Mouse (Mus musculus): ENCODE data around the gene Ckm. TPM values are rescaled to one million over a fixed set of nuclear protein-coding genes. Genes with fewer than 3 reads are reported as not detected.

The Ckm gene
- total RNA-seq, 2 experiments from 2014 or later, result 3,672 to 3,752 TPM

DNA sequence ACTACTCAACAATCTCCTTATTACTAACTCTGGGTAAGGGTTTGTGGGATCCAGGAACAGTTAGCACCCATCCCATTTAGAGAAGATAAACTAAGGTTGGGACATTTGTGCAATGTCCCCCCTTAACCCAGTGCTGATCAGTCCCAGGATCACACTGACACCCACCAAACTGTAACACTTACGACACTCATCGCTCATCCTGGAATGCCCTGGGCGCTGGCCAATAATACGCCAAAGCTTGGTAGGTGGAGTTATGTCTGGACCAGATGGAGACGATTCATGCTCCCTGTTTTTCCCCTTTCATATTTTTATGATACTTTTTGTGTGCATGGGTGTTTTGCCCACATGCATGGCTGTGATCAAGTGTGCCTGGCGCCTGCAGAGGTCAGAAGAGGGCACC lies 25.8 kb downstream of the Ckm start:
- no peak for DNase-seq

DNA sequence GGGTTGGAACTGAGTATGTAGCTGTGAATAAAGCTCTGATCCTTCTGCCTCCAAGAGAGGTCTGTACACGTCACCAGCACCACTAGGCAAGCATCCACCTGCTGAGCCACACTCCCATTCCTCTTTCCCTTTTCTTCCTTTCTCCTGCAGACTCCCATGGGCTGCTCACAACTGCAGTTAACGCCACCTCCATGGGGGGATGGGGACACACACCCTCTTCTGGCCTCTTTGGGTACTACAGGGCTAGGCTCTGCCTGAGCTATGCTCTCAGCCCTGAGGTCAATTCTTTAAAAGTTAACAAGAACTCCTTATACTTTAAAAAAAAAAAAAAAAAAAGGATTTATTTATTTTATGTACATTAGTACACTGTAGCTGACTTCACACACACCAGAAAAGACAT lies 27.9 kb downstream of the Ckm start:
- no peak for DNase-seq

DNA sequence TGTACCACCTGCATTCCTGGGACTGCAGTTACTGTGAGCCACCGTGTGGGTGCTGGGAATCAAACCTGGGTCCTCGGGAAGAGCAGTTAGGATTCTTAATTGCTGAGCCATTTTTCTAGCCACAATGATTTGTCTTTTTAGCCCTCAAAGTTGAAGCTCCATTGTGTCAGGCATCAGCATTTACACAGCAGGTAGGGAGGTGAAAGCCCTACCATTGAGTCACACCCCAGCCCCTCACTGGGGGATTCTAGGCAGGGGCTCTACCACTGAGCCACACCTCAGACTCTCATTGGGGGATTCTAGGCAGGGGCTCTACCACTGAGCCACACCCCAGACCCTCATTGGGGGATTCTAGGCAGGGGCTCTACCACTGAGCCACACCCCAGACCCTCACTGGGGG lies 31.7 kb downstream of the Ckm start:
- DNase-seq, result no peak

DNA sequence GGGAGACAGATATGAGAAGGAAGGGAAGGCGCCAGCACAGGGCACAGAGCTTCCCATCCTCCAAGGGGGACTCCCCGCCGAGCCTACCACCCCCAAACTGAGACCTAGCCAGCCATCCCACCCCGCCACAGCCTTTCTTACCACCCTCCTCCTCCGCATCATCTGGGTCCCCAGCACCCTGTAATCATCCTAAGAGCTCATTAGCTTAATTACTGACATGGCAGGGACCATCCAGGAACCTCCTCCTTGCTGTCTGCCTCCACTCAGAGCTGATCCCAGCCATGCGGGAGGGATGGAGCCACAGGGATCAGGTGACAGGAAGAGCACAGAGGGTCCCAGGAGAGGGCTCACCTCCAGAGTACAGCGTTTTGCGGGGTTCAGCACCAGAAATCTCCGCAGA lies 32.5 kb downstream of the Ckm start:
- no peak for DNase-seq

DNA sequence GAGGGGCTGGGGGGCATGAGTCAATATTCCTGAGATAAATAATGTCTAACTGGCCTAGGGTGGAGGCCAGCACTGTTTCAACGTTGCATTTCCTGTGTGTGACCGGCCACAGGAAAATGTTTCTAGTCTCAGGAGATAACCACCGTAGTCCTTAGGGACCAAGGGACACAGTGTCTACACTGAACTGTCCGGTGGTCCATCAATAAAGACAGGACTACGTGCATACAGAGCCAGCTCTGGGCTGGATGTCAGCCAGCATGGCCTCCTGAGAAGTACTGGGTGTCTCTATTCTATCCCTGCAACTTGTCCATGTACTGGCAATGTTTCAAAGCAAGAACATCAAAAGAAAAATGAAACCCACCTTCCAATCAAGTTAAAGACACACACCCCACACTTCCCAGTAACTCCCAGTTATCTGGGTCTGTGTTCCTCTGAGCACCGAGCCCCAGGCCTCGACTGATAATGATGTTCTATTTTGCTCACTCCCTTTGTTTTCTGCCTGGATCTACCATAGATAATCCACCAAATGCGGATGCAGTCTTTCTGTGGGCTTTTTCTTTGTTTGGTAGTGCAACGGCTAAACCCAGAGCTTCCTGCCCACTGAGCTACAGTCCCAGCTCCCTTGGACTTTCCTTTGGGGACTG lies 37.0 kb downstream of the Ckm start:
- DNase-seq, result no peak

DNA sequence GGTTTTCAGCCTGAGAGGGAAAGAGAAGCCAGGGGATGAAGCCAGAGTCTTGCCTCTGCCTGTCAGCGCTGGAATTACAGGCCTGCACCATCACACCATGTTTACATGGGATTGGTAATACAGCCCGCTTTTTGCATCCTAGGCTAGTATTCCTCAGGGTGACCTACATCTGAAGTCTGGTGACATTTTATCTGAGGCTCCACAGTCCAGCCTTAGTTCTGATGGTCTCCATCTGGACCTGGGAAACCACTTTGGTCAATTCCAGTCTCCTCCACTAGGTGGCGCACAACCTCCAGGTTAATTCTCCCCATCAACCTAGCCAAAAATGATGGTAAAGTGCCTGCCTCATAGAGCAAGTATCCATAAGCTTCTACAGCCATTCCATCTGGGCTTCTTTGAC lies 38.8 kb downstream of the Ckm start:
- DNase-seq, result peak; percentile 76 to 96

DNA sequence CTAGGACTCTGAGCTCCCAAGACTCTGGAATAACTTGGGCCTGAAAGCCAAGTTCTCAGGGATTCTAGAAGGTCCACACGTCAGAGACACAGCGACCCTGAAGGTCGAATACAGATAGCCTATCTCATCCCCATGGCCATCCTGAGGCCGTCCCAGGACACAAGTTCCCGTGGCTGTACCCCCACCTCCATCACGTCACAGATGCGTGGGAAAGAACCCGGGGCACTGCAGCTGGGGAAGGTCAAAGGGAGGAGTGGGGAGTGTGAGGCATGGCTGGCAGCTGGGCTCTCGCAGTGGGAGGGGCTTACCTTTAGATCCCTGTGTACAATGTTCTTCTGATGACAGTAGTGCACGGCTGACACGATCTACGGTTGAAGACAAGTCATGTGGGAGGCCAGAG lies 40.2 kb downstream of the Ckm start:
- no peak for DNase-seq

DNA sequence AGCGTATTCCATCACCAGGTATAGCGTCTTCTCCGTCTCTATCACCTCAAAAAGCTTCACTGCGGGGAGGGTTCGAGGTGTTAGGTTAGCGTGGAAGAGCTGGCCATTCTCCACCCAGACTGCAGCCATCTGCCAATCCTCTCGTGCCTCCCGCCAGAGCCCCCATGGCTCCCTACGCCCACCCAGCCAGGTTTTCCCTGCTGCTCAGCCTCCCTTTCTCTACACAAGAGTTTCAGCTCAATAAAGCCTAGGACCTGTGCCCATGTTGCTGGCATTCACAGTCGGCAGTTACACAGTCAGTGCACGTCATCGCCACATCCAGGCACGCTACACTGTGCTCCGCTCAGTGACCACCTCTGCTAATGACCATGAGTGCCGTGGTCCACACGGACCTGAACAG lies 43.1 kb downstream of the Ckm start:
- no peak for DNase-seq

DNA sequence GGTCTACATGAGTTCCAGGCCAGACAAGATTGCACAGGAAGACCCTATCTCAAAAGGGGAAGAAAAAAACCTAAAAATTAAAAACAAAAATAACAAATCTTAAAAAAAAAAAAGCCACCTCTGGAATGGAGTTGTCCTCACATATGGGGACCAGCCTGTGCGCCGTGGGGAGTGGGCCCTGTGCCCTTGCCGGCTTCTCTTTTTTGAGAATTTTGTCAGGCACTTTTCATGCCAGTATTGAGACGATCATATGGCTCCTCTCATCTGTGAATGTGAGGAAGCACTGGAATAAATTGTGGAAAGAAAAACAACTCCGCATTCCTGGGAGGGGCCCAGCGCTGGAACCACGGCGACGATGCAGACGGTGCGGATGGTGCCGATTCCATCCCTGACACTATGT lies 44.6 kb downstream of the Ckm start:
- no peak for DNase-seq

DNA sequence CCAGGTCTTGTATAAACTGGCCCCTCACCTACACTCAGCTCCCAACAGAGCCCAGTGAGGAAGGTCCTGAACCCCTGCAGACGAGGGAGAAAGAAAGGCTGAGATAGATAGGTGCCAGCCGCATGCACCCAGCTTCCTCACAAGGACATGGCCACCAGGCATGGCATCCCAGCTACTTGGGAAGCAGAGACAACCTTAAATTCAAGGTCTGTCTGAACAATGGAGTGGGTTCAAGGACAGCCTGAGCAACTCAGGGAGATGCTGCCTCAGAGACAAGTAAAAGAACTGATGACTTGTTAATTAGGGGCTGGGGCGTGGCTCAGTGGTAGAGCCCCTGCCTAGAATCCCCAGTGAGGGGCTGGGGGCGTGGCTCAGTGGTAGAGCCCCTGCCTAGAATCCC lies 50.6 kb downstream of the Ckm start:
- no peak for DNase-seq

DNA sequence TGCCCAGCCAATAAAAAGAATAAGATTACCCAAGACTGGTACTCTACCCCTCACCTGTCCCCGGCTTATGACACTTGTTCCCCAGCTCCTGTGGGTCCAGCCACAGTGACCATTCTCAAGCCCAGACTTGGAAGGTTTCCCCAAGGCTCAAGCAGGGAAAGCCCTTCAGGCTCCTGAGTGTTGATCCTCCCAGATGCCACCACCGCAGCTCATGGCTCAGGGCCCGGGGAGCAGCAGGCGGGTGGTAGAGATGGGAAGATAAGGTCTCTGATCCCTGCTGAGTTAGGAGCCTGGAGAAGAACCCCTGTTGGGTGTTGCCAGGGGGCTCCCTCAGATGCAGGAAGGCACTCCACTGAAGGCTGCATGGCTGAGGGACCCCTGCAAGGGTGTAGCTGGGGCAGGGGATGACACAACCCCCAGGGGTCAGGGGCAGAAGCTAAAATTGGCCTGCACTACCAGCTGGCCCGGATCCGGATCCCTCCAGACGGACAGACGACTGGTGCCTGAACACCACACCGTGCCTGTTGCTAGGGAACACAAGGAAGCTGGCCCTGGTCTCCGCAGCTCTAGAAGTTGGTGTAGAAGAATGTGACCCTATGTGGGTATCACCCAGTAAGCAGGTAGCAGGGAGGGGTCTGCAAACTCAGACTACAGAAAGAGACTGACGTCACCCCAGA lies 51.4 kb downstream of the Ckm start:
- no peak for DNase-seq

DNA sequence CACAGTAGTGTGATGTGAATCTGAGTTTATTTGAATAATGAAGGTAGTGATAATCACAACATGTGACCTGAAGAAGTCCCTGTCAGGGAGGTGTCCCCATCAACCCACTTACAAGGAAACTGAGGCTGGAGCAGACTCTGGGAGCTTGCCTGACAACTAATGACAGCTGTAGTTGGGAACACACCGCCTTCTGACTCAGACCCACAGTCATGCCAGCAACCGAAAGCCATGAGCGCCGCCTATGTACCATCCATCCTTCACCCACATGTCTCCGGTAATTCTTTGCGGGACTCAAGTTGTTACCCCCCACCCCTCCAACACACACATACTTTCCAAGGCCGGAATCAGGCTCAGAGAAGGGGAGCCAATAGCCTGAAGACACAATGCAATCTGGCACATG lies 52.1 kb downstream of the Ckm start:
- DNase-seq, result no peak

DNA sequence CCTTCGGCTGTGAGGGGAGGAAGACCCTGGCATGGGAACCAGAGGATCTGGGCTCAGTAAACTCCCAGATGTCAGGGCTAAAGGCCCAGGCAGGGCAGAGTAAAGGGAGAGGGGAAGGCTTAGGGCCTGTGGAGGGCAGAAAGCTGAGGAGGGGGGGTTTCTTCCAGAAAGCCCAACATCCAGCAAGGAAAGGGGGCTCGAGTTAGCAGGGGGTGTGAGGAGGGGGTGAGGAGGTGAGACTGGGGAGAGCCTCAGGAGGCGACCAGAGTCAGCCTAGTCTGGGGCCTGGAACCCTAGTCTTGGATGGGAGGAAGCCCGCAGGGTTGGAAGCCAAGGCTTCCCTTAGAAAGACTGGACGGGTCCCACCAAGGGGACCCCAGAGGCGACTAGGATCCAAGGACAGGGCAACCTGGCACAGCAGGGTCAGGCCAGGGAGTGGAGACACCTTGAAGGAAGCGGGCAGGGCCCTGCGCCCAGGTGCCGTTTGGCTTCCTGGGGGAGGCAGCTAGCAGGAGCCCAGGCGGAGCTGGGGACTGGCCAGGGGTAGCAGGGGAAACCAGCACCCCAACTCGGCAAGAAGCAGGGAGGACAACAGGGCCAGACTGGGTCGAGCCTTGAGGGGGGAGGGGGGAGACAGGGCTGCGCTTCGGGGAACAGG lies 53.0 kb downstream of the Ckm start:
- no peak for DNase-seq

DNA sequence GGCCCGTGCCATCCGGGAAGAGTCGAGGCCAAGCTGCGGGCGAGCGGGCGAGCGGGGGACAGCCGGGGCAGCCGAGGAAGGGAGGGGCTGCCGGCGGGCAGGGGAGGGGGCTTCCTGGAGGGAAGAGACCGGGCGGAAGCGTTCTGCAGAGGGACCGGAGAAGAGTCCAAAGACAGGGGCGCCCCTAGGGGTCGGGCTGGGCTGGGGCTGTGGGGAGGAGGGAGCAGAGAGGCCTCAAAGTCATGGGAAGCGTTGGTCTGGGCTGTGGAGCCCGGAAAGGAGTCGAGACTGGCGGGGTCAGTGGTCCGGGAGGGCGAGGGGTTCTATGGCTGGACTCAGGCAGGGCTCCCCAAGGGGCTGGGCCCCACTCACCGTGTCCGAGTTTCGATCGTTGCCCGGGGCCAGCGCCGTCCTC lies 53.5 kb downstream of the Ckm start:
- peak; percentile 52 to 66 for DNase-seq

DNA sequence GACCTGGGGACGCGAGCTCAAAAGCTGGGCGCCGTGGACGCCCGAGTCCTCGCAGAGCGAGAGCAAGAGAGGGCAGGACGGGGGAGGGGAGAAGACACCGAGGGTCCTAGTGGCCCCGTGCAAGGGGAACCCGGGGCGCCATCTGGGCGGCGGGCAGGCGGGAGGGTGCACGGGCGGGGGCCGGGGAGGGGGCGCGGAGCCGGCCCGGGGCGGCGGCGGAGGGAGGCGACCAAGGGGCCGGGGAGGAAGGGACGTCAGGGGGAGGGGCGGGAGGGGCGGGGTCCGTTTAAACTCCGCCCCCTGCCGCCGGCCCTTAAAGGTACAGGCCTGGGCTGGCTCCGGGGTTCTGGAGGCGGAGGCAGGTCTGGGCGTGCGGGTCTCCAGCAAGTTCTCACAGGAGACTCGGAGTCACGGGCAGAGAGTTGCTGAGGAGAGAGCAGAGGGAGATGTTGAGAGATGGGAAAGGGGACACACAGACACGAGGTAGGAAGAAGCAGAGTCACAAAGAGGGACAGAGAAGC lies 54.1 kb downstream of the Ckm start, which contains the start of gene Mark4:
Gene Mark4, minus strand, starts transcription at position 231 of the 521 bp plus-strand sequence.
- peak; percentile 85 to 86 for DNase-seq

DNA sequence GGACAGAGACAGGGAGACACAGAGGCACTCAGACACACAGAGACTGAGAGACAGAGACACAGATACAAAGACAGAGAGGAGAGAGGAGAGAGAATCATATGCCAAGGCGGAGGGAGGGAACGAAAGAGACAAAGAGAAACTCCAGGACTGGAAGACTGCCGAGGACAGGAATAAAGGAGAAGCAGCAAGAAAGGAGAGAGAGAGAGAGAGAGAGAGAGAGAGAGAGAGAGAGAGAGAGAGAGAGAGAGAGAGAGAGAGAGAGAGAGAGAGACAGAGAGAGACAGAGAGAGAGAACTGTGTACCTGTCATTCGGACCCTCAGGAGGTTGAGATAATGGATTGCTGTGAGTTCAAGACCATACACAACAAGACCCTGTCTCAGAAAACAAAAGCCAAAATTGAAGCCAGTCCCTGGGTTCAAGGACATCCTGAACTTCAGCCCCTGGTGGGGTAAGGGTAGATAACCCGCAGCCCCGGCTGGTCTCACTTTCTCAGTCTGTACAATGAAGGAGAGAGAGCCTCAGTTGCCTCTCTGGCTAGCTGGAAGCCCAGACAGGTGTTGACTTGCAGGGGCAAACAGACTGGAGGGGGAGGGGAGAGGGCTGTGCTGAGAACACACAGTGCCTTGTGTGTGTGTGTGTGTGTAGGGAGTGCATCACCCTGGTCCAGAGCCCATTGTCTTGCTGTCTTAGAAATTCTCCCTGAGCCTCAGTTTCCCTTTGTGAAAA lies 54.7 kb downstream of the Ckm start:
- no peak for DNase-seq

DNA sequence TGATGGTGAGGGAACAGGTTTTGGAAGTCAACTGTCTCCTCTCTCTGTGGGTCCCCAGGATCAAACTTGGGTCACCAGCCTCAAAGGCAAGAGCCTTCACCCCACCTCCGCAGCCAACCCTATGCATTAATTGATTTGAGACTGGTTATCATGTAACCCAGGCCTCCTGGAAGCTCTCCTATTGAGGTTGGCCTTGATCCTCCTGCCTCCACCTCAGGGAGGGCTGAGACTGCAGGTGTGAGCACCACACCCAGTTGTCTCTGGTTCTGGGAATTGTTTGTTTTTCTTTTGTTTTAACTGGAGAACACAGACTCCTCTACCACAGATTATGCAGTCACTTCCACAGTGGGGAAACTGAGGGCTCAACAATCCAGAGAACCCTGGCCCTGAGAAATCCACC lies 55.9 kb downstream of the Ckm start:
- DNase-seq, result no peak

DNA sequence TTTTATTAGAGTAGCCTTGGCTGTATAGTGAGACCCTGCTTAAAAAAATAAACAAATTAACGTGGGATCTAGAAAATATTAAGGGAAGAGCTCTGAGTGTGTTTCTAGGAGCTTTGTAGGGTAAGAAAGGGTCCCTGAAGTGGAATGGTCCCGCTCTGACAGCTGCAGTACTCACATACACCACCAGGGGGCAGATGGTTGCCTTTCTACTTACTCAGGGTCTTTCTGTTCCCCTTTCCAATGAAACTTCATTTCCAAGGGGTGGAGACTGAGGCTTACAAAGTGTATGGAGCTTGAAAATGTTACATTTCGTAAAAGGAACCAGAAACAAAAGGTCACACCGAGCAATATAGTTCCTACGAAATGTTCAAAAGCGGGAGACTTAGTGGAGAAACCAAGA lies 56.9 kb downstream of the Ckm start:
- peak; percentile 76 to 92 for DNase-seq

DNA sequence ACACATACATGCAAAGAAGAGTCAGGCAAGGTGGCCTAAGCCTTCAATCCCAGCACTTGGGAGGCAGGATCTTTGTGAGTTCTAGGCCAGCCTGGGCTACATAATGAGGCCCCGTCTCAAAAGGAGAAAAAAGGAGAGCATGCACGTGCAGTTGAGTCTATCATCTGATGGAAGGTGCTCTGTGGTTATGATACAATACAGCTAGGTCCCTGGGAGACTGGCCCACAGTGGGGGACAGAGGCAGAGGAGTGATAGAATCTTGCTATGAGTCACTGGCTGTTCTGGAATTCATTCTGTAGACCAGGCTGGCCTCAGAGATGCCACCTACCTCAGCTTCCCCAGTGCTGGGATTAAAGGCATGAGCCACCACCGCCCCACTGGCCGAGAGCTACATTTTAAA lies 57.9 kb downstream of the Ckm start:
- no peak for DNase-seq

DNA sequence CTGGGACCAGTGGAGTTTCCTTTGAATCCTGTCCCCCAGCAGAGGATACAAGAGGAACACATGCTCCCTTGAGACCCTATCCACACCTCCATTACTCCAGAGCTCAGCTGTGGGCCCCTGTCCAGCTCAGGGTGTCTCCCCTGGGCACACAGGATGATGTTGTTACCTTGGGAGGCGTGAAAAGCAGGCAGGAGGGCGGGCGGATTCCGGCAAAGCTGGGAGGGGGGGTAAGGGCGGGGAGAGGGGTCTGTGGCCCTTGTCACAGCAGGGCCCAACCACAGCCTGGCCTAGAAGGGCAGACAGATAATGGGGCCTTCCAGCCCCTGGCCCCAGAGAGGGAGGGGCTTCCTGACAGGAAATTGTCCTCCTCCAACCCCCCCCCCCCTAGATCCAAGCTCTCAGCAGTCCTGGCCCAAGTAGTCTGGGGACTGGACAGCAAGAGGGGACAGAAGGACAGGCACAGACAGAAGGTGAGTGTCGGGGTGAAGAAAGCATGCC lies 58.4 kb downstream of the Ckm start, which contains the start of gene Exoc3l2:
Gene Exoc3l2, plus strand, starts transcription at position 448 of the 498 bp plus-strand sequence.
- no peak for DNase-seq

DNA sequence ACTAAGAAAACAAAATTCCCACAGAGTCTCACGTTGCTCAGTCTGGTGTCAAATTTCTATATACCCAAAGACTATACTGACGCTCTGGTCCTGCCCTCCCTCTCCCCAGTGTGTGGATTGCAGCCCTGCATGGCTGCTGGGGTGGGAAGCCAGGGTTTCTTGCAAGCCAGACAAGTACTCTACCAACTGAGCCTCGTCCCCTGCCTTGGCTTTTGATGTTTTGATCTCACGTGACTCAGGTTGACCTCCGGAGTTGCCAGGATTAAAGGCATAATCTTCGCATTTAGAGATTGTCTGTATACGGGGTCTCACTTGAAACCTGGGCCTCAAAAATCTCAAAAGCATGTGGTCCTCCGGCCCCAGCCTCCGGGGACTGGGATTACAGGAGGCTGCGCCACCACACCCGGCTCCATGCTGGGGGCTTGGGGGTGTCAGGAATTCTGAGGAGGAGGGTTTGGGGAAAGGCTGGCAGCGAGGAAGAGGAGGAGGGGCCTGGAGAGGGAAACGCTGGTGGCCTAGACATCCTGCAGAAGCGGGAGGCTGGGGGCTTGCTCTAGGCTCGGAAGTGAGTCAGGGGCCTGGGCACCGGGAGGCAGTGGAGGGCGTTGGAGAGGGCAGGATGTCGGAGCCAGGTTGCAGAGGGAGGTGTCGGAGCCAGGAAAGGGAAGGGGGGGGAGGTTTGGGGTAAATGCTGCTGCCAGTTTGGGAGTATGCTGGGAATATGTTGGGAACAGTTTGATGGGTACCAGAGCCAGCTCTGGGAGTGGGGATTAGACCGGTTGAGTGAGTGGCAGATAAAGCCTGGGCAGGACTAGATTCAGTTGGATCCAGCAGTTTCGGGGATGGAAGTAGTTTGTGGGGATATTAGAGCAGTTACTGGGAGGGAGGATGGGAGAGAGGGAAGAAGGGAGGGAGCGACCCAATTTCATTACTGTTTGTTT lies 60.1 kb downstream of the Ckm start:
- DNase-seq, result no peak

Data from heart, adult 18-20 months (tissue).